Mouse (Mus musculus) kidney, embryonic 14.5 days (tissue): Measurements from ENCODE around the gene Speg. TPM values are rescaled to one million over a fixed set of nuclear protein-coding genes. Genes with fewer than 3 reads are reported as not detected.

Source experiments
- ATAC-seq: fragments of 200-750 bp; cut with Nextera tagmentation; 2 replicates; pipeline ENCODE4 v1.8.0; 2017; ENCODE audit warnings: moderate number of reproducible peaks, mild to moderate bottlenecking, moderate TSS enrichment, moderate library complexity; ENCODE audit not compliant: low FRiP score, low TSS enrichment
- H3K27ac ChIP-seq: fragments of 300-500 bp; sonication (generic); 2 replicates; pipeline ENCODE4 v1.5.1; 2014; ENCODE audit warnings: low read depth, mild to moderate bottlenecking, low read length, moderate library complexity, mixed read lengths
- H3K27me3 ChIP-seq: fragments of 300-500 bp; sonication (generic); 2 replicates; pipeline ENCODE4 v1.6.1; 2014; ENCODE audit warnings: mild to moderate bottlenecking, low read length; ENCODE audit not compliant: control insufficient read depth, insufficient read depth
- H3K36me3 ChIP-seq: fragments of 300-500 bp; sonication (generic); 2 replicates; pipeline ENCODE4 v1.6.1; 2014; ENCODE audit warnings: low read length, mixed read lengths; ENCODE audit not compliant: control insufficient read depth, insufficient read depth
- H3K4me1 ChIP-seq: fragments of 300-500 bp; sonication (generic); 2 replicates; pipeline ENCODE4 v1.6.1; 2014; ENCODE audit warnings: low read length, mixed read lengths; ENCODE audit not compliant: control insufficient read depth, insufficient read depth
- H3K4me2 ChIP-seq: fragments of 300-500 bp; sonication (generic); replicated peaks from 2 replicates; pipeline ENCODE4 v1.6.1; 2014; ENCODE audit warnings: low read depth, mild to moderate bottlenecking, low read length
- H3K4me3 ChIP-seq: fragments of 300-500 bp; sonication (generic); 2 replicates; pipeline ENCODE4 v1.5.1; 2014; ENCODE audit warnings: mild to moderate bottlenecking, low read length
- H3K9ac ChIP-seq: fragments of 300-500 bp; sonication (generic); 2 replicates; pipeline ENCODE4 v1.6.1; 2014; ENCODE audit warnings: low read depth, mild to moderate bottlenecking, low read length, moderate library complexity
- H3K9me3 ChIP-seq: fragments of 300-500 bp; sonication (generic); 2 replicates; pipeline ENCODE4 v1.6.1; 2016; ENCODE audit warnings: low read length; ENCODE audit not compliant: control insufficient read depth
- WGBS: fragments of 180-500 bp; shearing (Covaris S2); extraction: QIAGEN DNeasy Blood & Tissue Kit; methylation state at CpG from one replicate; pipeline ENCODE4 v1.1.7; 2014; 5-methylcytosine and 5-hydroxymethylcytosine counted together
- polyA plus RNA-seq: library from polyadenylated mRNA; unstranded; fragments of >200 nt; fragmentation: Nextera tagmentation; extraction: Ambion mirVana; gene quantifications from 2 replicates; pipeline ENCODE4 v1.2.1, GENCODE M21; 2014

Gene Speg
- polyA plus RNA-seq, 1 experiment from 2014 or later: 43.5 TPM

DNA sequence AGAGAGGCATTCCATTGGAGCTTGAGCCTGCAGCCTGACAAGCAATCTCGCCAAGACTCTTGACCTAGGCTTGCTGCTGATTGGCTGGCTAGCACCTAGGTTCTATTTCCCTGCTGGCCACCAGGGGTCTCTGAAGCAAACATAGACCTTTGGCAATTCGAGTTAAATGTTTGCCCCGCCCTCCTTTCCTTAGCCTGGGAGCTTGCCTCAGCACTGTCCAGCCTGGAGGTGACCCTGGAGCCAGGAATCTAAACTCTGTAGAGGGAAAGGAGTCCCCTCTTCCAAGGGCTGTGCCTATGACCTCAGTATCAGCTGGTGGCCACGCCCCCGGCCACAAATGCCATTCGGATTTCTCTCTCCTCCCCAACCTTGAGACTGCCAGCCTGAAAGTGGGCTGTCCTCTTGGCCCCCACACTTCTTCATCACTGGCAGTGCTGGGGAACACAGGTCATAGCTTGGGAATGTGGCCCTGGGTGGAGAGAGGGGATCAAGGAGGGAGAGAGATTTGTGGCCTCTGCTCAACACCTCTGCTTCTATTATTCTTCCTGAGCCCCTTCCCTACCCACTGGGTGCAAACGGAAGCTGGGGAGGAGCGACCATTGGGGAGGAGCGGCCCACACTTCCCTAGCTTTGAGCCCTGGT, 23.8 kb downstream of the Speg start:
- Histone ChIP-seq H3K4me1 (peaks cover 28% of the 10 kb centered on the region), H3K4me3 (no peak overlapping the region), H3K9me3 (no peaks in the 10 kb centered on the region), H3K27ac (peak overlapping the region; percentile 84), H3K9ac (0 out of 2 replicates have a peak overlapping the region, but pooled peaks have one; percentile 1), H3K4me2 (0 out of 2 replicates have a peak overlapping the region, but pooled peaks have one; percentile 5), H3K36me3 (peaks cover 34% of the 10 kb centered on the region), H3K27me3 (no peaks in the 10 kb centered on the region)
- peak; percentile 65 for ATAC-seq
- WGBS: 6% methylated on average over 9 of the region's 9 CpGs

DNA sequence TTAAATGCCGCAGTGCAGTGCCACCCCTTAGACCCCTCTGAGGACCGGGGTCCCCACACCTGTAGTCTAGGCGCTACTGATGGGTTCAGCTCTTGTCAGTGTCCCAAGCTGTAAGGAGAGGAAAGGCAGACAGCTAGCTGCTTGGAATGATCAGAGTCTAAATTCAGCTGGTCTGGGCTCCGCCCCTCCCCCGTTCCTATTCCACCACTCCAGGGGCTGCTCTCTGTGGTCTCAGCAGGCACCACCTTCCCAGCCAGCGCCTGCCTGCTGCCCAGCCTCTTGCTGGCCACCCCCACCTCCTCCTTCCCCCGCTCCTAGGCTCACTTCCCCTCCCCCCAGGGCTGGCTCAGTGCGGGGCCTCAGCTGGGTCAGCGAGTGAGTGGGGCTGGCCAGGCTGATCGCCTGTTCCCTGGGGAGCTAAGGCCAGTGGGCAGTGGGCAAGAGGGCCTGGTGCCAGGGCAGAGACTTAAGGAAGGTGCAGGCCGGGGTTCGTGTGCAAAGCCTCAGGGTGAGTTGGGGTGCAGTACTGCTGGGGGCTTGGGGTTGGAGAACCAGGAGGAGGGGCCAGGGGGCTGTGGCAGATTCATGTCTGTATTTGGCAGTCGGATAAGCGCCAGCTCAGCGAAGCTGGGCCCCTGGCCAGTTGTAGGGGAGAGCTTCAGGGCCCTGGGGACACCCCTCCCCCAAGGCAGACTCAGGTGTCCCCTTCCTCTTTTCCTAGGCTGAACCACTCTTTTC, 24.8 kb downstream of the Speg start:
- Histone ChIP-seq H3K4me1 (peaks cover 28% of the 10 kb centered on the region), H3K4me2 (peak overlapping the region; percentile 51), H3K9me3 (no peaks in the 10 kb centered on the region), H3K27me3 (no peaks in the 10 kb centered on the region), H3K36me3 (peaks cover 44% of the 10 kb centered on the region), H3K9ac (peak overlapping the region; percentile 53), H3K27ac (peak overlapping the region; percentile 84), H3K4me3 (peak overlapping the region; percentile 26)
- ATAC-seq: peak; percentile 88
- 7% methylated on average over 15 of the region's 15 CpGs for WGBS

DNA sequence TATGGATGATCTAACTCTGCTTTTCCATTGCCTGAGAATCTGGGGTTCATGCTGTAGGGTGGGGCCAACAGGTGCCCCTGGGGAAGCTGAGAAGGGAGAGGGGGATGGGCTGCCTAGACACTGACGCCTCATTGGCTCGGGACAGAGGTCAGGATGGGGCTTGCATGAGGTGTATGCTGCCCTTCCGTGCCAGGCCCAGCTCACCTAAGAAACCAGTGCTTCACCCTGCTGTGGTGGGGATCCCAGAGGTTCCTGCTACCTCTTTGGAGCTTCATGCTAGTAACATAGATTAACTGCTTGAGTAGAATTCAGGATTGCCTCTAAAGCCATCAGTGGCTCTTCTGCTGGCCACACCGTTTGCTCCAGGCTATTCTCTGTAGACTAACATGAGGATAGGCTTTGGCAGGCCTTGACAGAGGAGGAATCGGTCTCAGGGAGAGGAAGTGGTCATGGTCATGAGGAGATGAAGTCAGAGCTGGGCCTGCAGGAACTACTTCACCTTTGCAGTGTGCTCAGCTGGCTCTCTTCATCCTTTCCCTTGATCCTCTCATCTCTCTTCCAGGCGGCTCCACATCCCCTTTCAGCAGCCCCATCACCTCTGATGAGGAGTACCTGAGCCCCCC, 25.5 kb downstream of the Speg start:
- H3K4me3 ChIP-seq: peak overlapping the region; percentile 26
- no peaks in the 10 kb centered on the region for H3K27me3 ChIP-seq
- WGBS: 35% methylated on average over 6 of the region's 6 CpGs
- H3K36me3 ChIP-seq: peaks cover 45% of the 10 kb centered on the region
- peak overlapping the region; percentile 84; the same call in 1 of the 2 replicates for H3K27ac ChIP-seq
- H3K4me2 ChIP-seq: peak overlapping the region; percentile 51
- no peaks in the 10 kb centered on the region for H3K9me3 ChIP-seq
- peak; percentile 24; the same call in 1 of the 2 replicates for ATAC-seq
- peaks cover 28% of the 10 kb centered on the region for H3K4me1 ChIP-seq
- peak overlapping the region; percentile 53 for H3K9ac ChIP-seq

DNA sequence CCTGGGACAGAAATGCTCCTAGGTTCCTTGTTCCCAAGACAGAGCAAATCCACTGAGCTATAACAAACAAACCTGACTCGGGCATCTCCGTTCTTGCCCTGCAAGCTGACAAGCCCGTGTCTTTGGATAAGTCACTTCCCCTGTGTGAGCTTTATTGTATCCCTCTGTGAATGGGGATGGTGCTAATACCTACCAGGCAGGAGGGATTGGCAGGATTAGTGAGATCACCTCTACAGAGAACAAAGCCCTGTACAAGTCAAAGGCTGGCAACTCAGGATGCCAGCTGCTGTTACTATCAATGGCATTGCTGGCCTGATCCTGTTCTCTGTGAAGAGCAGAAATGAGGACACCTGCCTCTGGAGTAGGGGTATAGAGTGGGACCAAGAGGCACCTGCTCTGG, 30.4 kb downstream of the Speg start:
- Histone ChIP-seq H3K27me3 (no peaks in the 10 kb centered on the region), H3K4me2 (no peak overlapping the region), H3K36me3 (peaks cover 56% of the 10 kb centered on the region), H3K4me1 (peaks cover 3% of the 10 kb centered on the region; the same call in 1 of the 2 replicates), H3K9ac (no peak overlapping the region), H3K9me3 (no peaks in the 10 kb centered on the region), H3K4me3 (no peak overlapping the region), H3K27ac (no peak overlapping the region)
- ATAC-seq: no peak
- 88% methylated on average over 3 of the region's 3 CpGs for WGBS

DNA sequence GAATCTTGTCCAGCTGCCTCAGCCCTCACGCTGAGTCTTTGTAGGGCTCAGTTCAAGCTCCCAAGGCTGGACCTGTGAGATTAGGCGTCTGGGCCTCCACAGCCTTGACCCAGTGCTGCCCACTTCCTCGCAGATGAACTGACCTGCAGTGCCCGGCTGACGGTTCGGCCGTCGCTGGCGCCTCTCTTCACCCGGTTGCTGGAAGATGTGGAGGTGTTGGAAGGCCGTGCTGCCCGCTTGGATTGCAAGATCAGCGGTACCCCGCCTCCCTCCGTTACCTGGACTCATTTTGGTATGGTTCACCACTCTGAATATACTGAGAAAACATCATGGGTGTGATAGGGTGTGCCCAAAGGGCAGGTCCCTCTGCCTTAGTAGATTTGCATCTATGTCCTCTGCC, 31.1 kb downstream of the Speg start:
- no peak overlapping the region for H3K9ac ChIP-seq
- H3K4me2 ChIP-seq: no peak overlapping the region
- H3K4me3 ChIP-seq: no peak overlapping the region
- H3K27ac ChIP-seq: no peak overlapping the region
- WGBS: 90% methylated on average over 15 of the region's 15 CpGs
- no peak for ATAC-seq
- H3K27me3 ChIP-seq: no peaks in the 10 kb centered on the region
- H3K4me1 ChIP-seq: no peaks in the 10 kb centered on the region
- H3K36me3 ChIP-seq: peaks cover 57% of the 10 kb centered on the region
- H3K9me3 ChIP-seq: no peaks in the 10 kb centered on the region

DNA sequence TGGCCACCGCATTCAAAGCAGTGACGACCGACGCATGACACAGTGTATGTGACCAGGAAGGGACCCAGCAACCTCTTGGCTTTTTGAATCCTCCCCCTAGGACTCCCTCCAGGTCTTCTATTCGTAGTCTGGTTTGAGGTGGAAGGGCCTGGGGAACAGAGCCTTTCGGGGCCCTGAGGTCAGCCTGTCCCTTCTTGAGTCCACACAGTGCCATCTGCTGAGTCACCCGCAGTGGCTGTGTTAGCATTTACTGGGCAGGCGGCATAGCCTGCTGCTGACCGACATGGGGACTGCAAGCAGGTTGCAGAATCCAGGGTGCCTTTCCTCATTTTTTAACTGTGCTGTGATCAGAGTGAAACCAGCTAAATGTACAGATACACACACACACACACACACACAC, 32.0 kb downstream of the Speg start:
- H3K4me1 ChIP-seq: no peaks in the 10 kb centered on the region
- 88% methylated on average over 9 of the region's 9 CpGs for WGBS
- ATAC-seq: no peak
- H3K9ac ChIP-seq: no peak overlapping the region
- H3K27me3 ChIP-seq: no peaks in the 10 kb centered on the region
- no peak overlapping the region for H3K4me3 ChIP-seq
- H3K9me3 ChIP-seq: no peaks in the 10 kb centered on the region
- H3K4me2 ChIP-seq: no peak overlapping the region
- H3K27ac ChIP-seq: no peak overlapping the region
- H3K36me3 ChIP-seq: peaks cover 51% of the 10 kb centered on the region

DNA sequence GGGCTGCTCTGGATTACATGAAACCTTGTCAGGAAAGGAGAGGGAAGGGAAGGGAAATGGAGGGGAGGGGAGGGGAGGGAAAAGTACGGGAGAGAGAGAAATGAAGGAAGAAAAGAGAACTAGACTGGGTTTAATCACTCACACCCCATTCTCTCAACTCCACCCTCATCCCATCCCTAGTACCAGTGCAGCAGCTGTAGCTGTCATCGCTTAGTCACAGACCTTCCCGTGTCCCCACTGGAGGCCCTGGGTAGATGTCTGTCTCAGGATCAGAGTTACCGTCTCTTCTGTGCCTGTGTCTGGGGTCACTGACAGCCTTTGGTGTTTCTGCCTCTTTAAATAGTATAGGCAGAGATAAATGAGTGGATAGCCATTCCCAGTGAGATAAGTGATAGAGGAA, 33.1 kb downstream of the Speg start:
- Histone ChIP-seq H3K9ac (no peak overlapping the region), H3K4me1 (0 out of 2 replicates have a peak, but pooled peaks cover 3% of the 10 kb centered on the region), H3K4me3 (no peak overlapping the region), H3K4me2 (no peak overlapping the region), H3K27ac (no peak overlapping the region), H3K27me3 (no peaks in the 10 kb centered on the region), H3K36me3 (peaks cover 40% of the 10 kb centered on the region), H3K9me3 (no peaks in the 10 kb centered on the region)
- no peak for ATAC-seq
- WGBS: 77% methylated on average over 4 of the region's 4 CpGs

DNA sequence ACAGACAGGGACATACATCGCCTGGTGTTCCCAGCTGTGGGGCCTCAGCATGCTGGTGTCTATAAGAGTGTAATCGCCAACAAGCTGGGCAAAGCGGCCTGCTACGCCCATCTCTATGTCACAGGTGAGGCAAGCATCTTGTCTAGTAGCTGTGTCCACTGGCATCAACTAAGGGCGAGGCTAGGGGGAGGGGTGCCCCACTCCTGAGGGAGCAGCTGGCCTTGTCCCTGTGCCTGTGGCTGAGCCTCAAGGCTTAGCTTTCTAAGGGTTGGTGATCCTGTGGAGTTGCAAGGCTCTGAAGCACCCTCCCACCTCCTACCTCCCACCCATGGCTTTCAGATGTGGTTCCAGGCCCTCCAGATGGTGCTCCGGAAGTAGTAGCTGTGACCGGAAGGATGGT, 34.9 kb downstream of the Speg start:
- Histone ChIP-seq H3K36me3 (peaks cover 27% of the 10 kb centered on the region), H3K27me3 (no peaks in the 10 kb centered on the region), H3K4me1 (0 out of 2 replicates have a peak, but pooled peaks cover 3% of the 10 kb centered on the region), H3K27ac (no peak overlapping the region), H3K9me3 (no peaks in the 10 kb centered on the region), H3K4me2 (no peak overlapping the region), H3K4me3 (no peak overlapping the region), H3K9ac (no peak overlapping the region)
- 89% methylated on average over 7 of the region's 7 CpGs for WGBS
- no peak for ATAC-seq

DNA sequence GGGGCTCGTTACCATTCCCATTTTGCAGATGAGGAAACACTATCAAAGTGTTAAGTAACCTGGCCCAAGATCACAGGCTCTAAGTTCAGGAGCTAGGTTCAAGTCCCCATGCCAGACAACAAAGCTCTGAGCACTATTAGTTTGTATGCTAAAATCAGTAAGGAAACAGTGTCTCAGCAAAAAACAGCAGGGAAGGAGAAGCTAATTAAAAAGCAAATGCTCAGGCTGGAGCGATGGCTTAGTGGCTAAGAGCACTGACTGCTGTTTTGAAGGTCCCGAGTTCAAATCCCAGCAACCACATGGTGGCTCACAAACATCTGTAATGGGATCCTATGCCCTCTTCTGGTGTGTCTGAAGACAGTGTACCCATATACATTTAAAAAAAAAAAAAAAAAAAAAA, 37.1 kb downstream of the Speg start:
- H3K4me1 ChIP-seq: 0 out of 2 replicates have a peak, but pooled peaks cover 3% of the 10 kb centered on the region
- 92% methylated on average over 3 of the region's 3 CpGs for WGBS
- no peak overlapping the region for H3K27ac ChIP-seq
- H3K9me3 ChIP-seq: no peaks in the 10 kb centered on the region
- H3K4me3 ChIP-seq: no peak overlapping the region
- peaks cover 30% of the 10 kb centered on the region; the same call in 1 of the 2 replicates for H3K36me3 ChIP-seq
- ATAC-seq: no peak
- no peak overlapping the region for H3K9ac ChIP-seq
- no peak overlapping the region for H3K4me2 ChIP-seq
- no peaks in the 10 kb centered on the region for H3K27me3 ChIP-seq
